Mouse (Mus musculus): ENCODE measurements around the gene Ttc7.

Gene Ttc7

DNA sequence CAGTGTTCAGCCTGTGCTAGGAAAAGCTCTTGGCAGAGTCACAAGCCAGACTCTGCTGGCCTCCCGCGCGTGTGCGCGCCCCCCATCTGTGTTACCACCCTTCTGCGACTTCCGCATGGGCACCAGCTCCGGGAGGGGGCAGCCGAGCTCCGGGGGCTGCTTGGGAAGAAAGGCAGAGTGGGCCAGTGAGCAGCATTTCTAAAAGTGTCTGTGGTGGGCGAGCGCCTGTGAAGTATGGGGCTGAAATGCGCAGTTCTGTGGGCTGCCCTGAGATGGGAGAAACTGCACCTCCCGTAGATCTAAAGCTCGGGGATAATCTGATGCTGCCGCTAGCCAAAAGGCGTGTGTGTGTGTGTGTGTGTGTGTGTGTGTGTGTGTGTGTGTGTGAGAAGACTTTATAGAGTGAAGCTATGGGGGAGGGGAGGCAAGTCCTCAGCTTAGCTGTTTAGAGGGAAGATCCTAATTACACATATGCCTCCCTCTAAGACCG lies 86.6 kb downstream of the Ttc7 start:
- DNase-seq = no peak

DNA sequence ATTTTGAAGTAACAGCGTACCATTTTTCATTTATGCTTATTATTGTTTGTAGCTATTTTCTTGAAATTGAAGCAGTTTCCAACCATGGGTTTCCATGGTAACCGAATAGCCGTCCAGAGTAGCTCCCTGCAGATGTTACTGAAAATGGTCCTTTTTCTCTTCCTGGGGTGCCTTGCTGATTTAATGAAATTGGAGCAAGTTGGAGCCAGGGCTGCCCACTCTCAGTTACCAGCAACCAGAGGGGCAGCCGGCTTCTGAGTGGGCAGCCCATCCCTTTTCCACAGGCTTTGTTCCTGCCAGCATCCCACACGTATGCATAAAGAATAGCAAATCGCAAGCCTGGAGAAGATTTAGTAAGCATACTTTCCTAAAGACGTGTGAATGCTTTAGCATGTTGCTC lies 89.5 kb downstream of the Ttc7 start:
- DNase-seq = no peak

- no peak for DNase-seq
Observed at GRCm38 (mm10) chr17:87373327-87373726, 90.6 kb downstream of the Ttc7 start.

DNA sequence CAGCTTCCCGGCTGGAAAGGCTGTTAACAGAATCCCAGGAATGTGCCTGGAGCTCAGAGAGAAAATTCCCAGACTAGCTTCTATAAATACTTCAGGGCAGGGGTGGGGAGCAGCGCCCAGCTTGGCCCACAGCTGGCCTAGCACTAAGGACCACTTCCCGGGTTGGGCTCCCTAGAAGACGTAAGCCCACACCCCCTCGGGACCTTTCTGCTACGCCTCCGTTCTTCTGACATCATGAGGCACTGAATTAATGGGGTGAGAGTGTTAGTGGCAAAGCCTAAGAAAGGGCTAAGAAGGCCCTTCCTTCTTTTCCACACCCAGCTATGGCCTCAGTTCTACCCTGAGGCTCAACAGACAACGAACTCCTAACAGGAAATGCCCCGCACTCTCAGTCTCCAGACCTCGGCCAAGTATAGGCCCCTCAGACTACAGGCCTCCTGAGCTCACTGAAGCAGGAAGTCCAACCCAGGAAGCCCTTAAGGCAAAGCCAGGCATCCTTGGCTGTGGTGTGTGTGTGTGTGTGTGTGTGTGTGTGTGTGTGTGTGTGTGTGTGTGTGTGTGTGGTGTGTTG lies 93.3 kb downstream of the Ttc7 start:
- DNase-seq = no peak

DNA sequence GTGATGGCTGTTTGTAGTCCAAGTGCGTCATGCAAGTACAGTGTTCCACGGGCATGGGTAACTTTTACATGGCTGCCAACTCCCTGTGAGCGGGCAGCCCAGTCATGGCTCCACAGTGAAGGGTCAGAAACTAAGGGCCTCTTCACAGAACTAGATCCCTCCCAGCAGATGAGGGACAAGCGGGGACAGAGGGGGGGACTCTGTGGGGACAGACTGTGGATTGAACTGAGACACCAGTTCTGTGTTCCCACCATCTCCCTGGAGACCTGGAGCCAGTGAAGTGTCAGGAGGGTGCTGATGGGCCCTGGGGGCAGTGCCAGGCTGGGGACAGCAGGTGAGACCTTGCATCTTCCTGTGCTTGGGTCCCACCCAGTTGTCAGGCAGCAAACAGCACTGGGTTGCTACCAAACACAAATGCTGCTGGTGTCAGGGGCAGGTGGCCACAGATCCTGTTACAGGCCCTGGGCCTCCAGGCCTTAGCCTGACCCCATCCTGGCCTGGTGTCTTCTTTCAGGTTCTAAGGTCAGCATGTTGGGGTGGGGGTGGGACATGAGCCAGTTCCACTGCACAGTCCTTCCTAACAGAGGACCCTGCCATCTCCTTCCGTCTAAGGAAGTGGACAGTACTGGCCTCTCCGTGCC lies 94.3 kb downstream of the Ttc7 start:
- DNase-seq = no peak

DNA sequence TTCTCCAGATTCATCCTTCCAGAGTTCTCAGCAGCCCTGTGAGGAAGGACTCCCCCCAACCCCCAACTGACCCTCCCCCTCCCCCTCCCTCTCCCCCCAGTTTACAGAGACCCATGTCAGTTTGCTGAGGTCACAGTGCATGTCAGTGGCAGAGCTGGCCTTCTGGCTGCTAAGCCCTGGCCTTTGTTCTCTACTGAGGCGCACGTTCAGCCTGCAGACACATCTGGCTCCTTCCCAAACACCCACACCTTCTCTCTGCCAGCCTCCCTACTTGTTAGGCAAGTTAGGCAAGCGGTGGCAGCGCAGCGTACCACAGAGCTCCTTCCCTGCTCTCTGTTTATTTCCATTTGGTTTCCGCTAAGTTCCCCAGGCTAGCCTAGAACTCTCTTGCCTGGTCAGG lies 94.8 kb downstream of the Ttc7 start:
- peak; percentile 41 for DNase-seq

- DNase-seq = no peak
Observed at GRCm38 (mm10) chr17:87378354-87379159, 95.9 kb downstream of the Ttc7 start.

DNA sequence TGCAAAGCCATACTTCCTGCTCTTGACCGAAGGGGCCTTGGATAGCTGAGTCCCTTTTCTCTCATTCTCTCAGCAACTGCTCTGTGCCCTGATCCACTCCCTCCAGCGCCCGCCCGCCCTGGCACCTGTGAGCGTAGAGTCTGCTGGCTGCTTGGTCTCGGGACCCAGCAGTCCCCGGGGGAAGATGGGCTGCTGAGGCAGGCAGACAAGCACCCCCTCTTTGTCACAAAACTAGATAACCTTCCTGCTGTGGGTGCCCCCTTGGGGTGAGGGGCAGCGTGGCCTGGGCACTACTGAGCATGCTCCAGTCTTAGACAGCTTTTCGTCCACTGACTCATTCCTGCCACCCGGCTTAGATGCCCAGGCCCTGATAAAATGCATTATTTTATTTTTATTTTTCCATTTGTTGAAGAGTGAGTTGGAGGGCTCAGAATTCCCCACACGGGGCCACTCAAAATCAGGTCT lies 96.5 kb downstream of the Ttc7 start:
- no peak for DNase-seq

GRCm38 (mm10) chr17:87379821-87380220 lies 97.1 kb downstream of the Ttc7 start:
- DNase-seq = no peak

- DNase-seq = no peak
Observed at GRCm38 (mm10) chr17:87380681-87381080, 98.0 kb downstream of the Ttc7 start.

DNA sequence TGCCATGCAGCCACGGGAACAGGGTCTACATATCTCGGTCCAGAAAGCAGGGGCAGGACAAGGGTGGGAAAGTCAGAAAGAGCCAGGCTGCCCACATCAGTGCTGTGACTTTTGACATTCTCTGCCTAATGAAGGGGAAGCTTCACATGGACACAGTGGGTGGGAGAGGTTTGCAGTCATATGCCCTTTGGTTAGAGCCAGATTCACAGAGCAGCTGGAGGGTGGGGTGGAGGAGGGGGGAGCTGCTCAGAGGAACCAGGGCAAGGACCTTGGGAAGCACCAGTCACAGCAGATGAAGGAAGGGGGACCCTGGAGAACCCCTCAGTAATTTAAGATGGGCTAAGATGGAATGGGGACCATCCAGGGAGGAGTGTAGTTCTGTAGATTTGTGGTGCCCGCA lies 103.1 kb downstream of the Ttc7 start:
- DNase-seq = no peak

DNA sequence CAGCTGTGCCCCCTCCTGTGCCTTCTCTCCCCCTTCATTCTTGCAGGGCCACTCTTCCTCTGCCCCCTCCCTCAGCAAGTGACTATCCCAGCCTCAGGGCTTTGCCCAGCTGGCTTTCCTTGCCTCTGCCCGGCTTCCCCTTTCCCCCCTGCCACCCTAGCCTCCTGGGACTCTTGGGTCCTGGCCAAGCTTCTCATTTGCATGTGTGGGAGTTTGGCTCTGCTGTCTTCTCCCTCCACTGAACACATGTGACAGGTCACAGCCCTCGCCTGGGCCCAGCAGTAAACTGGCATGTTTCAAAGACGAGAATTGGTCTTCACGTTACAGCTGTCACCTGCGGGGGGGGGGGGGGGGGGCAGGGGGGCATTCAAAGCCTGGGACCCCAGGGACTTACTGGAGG lies 104.4 kb downstream of the Ttc7 start:
- DNase-seq = peak; percentile 37

DNA sequence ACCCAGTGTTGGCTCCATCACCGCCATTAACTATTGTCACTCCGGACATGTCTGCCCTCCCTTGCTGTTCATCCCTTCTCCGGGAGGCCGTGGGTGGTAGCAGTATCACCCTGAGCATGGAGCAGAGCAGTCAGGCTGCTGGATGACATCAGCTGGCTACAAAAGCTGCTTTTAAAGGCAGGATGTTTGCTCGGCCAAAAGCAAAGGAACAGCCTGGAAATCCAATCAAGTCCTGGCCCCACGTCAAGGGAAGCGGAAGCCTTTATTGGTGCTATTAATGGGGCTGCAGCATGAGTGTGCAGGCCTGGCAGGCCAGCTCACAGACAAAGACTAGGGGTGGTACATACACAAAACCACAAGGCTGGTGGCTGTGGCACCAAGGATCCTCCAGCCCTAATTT lies 108.6 kb downstream of the Ttc7 start:
- peak; percentile 32 for DNase-seq

GRCm38 (mm10) chr17:87397088-87397487 lies 114.4 kb downstream of the Ttc7 start:
- no peak for DNase-seq

DNA sequence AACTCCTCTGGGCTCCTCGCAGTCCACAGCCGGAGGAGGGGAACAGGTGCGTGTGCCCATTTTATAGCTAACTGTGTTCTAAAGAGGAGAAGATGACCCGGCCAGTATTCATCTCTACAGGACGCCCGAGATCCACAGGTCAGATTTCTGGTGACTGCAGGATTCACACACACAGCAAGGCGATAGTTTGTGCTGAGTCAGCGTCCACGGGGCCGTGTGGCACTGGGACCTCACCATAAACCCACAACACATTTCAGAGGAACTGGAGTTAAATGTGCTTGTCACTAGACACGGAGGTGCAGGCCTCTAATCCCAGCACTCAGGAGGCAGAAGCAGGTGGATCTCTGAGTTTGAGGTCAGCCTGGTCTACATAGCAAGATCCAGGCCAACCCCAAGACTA lies 119.8 kb downstream of the Ttc7 start:
- DNase-seq = no peak

DNA sequence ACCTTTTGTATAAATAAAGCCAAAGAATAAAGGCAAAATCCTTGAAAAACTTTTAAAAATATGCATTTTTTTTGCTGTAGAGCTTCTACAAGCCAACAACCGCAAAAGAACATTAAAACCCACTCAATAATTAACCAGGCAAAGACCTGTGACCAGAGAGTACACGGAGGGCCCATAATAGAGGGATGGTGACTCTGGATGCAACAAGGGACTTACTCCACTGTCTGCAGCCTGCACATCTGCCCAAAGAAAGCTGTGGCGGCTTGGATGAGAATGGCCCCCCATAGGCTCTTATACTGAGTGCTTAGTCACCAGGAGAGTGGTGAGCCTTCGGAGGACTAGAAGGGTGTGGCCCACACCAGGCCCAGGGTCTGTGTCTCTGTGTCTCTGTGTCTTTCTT lies 120.8 kb downstream of the Ttc7 start:
- no peak for DNase-seq

DNA sequence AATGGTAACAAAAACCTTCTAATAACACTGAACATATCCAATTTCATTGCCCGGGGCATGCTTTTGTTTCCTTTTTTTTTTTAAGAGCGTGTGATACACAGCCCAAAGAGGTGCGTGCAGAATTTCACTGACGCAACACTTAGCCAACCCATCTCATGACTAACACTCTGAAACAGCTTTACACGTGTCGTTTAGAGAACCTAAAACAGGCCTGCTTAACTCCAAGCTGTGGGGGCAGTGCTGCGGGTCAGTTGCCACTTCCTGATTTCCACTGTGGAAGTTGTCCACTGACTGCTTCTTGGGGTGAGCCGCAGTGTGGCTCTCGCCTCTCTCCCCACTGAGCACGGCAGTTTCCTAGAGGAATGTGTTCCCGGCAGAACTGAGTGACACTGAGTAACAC lies 122.9 kb downstream of the Ttc7 start:
- DNase-seq = no peak

DNA sequence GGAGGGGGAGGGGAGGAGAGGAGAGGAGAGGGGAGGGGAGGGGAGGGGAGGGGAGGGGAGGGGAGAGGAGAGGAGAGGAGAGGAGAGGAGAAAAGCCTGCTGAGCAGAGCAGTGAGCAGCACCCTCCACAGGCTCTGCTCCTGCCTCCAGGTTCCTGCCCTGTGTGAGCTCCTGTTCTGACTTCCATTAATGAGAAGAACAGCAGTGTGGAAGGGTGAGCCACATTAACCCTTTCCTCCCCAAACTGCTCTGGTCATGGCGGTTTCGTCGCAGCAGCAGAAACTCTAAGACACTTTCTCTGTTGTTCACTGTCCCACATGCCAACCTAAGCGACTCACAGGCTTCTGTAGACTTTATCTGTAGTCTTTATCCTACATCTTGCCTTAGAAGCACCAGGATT lies 124.0 kb downstream of the Ttc7 start:
- no peak for DNase-seq

DNA sequence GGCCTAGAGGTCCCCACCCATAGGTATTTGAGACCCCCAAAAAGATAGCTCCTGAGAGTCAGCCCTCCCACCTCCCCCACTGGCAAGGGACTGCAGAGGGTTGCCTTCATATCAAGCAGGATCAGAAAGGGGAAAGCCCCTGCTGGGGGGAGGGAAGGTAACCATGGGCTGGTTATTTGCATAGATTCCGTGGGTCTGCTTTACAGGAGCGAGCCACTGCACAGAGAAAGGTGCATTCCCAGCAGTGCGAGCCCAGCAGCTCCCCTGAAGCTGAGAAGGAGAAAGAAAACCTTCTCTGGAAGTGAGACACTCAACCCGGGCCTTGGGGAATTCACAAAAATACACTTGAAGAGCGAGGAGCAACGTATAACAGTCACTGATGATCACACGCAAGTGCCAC lies 135.4 kb downstream of the Ttc7 start:
- no peak for DNase-seq

DNA sequence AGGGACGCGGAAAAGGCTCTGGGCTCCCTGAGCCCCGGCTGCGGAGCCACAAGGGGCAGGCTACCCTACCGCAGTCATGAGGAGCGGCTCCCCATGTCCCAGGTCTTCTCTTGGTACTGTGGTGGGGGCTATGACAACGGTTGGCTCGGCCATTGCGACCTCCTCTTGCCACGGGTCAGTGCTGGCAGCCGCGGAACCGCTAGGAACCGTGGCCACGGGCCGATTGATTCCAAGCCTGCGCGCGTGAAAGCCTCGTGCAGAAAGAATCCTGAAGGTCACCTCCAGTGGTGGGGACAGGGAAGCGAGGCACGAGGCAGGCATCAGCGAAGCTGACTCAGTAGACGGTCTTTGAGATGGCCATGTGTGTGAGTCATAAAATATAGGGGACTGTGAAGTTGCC lies 144.8 kb downstream of the Ttc7 start, which contains the start of gene Stpg4:
Gene Stpg4, minus strand, starts transcription at position 231 of the 400 bp plus-strand sequence.
- DNase-seq = no peak

GRCm38 (mm10) chr17:87429431-87429830 lies 146.7 kb downstream of the Ttc7 start:
- DNase-seq = no peak

Measured in kidney, adult 18-20 months (tissue).